Comparison of ENCODE assay signal across 22 mouse cellular contexts in genomic region chr14:27524541-27524940, GRCm38 (mm10).
"Had no signal": no experiment of that assay in that cellular context is flagged by ENCODE, and none has a peak within 500 bp of the region (broad histone marks: within the 10 kb centered on the region; RNA-seq: fewer than 3 reads in every experiment).

No protein-coding gene starts in this region.

- H3K9ac ChIP-seq: heart, embryonic 12.5 days; hindbrain, embryonic 12.5 days; hindbrain, embryonic 14.5 days; intestine, embryonic 15.5 days; limb, embryonic 12.5 days; liver, embryonic 13.5 days; liver, embryonic 15.5 days had no signal

- DNase-seq: gastrocnemius, postnatal 10 days; gastrocnemius, postnatal 25 days; heart, adult 2 months; heart, postnatal 10 days; heart, postnatal 4 days; kidney, adult 18-20 months; kidney, adult 8-10 months; kidney, postnatal 10 days; kidney, postnatal 25 days; kidney, postnatal 4 days; liver; liver, embryonic 13.5 days had no signal

- H3K4me1 ChIP-seq: heart, embryonic 12.5 days; hindbrain, embryonic 10.5 days; hindbrain, embryonic 12.5 days; intestine, embryonic 15.5 days; limb, embryonic 10.5 days; limb, embryonic 12.5 days; liver, embryonic 13.5 days; liver, embryonic 15.5 days had no signal

- H3K9me3 ChIP-seq: hindbrain, embryonic 12.5 days; intestine, embryonic 15.5 days; liver, embryonic 15.5 days had no signal

- H3K36me3 ChIP-seq: heart, embryonic 12.5 days; hindbrain, embryonic 10.5 days; hindbrain, embryonic 12.5 days; intestine, embryonic 15.5 days; limb, embryonic 10.5 days; limb, embryonic 12.5 days; liver, embryonic 13.5 days; liver, embryonic 15.5 days had no signal

- H3K4me3 ChIP-seq: heart, adult 2 months; heart, embryonic 12.5 days; hindbrain, embryonic 10.5 days; hindbrain, embryonic 12.5 days; intestine, embryonic 15.5 days; layer of hippocampus, adult 2 months; left cerebral cortex, adult 2 months; limb, embryonic 10.5 days; limb, embryonic 12.5 days; liver, embryonic 13.5 days; liver, embryonic 15.5 days had no signal

- H3K27ac ChIP-seq: heart, adult 2 months; hindbrain, embryonic 10.5 days; hindbrain, embryonic 12.5 days; hindbrain, embryonic 14.5 days; intestine, embryonic 15.5 days; layer of hippocampus, adult 2 months; left cerebral cortex, adult 2 months; limb, embryonic 10.5 days; limb, embryonic 12.5 days; liver, embryonic 13.5 days; liver, embryonic 15.5 days had no signal
